Mouse (Mus musculus): ENCODE data around the gene Dtx4.

DNA sequence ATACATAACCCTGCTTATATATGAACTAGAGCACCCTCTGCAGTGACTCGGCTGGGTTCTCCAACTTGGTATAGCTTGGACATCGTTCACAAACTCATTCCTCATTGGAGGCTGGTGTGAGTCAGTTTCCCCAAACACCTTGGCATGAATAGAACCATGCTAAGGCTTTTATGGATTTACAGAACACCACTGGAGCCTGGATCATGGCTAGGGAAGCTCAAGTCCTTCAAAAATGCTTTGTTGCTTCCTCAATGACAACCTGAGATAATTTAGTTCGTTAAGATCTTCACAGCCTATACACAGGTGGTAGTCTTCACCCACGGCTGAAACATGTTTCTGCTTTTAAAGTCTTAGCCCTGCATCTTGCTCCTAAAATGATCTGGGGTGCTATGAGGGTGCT, 41.7 kb downstream of the Dtx4 start:
- TF ChIP-seq EP300 (IDR thresholded peaks at IDR 0.05; ENCODE audit: insufficient read depth, low read depth, low read length), result no peak
- TF ChIP-seq POLR2A (IDR thresholded peaks at IDR 0.05; ENCODE audit: insufficient read depth, low read depth, low read length), result no peak

Measured in heart, adult 2 months (tissue).